In genomic region chr10:117593857-117594256, GRCm38 (mm10) we compare ENCODE assay signal across 22 mouse cellular contexts. TPM values are rescaled to one million over a fixed set of nuclear protein-coding genes. Genes with fewer than 3 reads are reported as not detected.
A peak's percentile ranks its signal among the peaks of the same experiment; 100 is the strongest.
DNase-seq lines count a peak whose midpoint lies in the region; ATAC-seq and TF ChIP-seq lines count a peak whose summit lies in the region.
"Had no signal": no experiment of that assay in that cellular context is flagged by ENCODE, and none has a peak within 500 bp of the region (broad histone marks: within the 10 kb centered on the region; RNA-seq: fewer than 3 reads in every experiment).

No protein-coding gene starts in this region.

- H3K9ac ChIP-seq in kidney, embryonic 14.5 days (ENCODE audit: low read depth, low read length), result no peak overlapping the region

- no peak for ATAC-seq in kidney, embryonic 14.5 days (ENCODE audit: low FRiP score, low TSS enrichment)
- ATAC-seq: activated CD4-positive, CD25-positive, alpha-beta regulatory T cell, adult 4 months; CD4-positive, CD25-positive, alpha-beta regulatory T cell, adult 4 months; Patski had no signal

- no peak overlapping the region for H3K4me3 ChIP-seq in spleen, adult 2 months (ENCODE audit: extremely low read depth, insufficient read depth, insufficient read length)
- no peak overlapping the region for H3K4me3 ChIP-seq in limb, embryonic 10.5 days
- H3K4me3 ChIP-seq in kidney, embryonic 14.5 days (ENCODE audit: low read length), result no peak overlapping the region

- DNase-seq in spleen, adult 2 months (ENCODE audit: low read depth in 1 of 2, low spot score in 2 of 2), result no peak
- DNase-seq in spleen, adult 18-20 months, result no peak
- peak; percentile 92 for DNase-seq in adipocyte (ENCODE audit: low spot score)
- DNase-seq in limb, embryonic 10.5 days (ENCODE audit: low spot score), result no peak
- DNase-seq in layer of hippocampus, postnatal 25 days (ENCODE audit: extremely low spot score in 1 of 2, low spot score in 1 of 2), result no peak
- DNase-seq: adrenal gland, adult 2 months; adrenal gland, adult 8-10 months; adrenal gland, postnatal 10 days; adrenal gland, postnatal 14 days; adrenal gland, postnatal 25 days; adrenal gland, postnatal 36 days; B cell, adult 2 months; cerebellum, adult 11 months; cerebellum, adult 11-12 months; cerebellum, adult 18-20 months; cerebellum, adult 2 months had no signal

- peaks cover 25% of the 10 kb centered on the region for H3K4me1 ChIP-seq in spleen, adult 2 months (ENCODE audit: control insufficient read depth, insufficient read depth, insufficient read length)
- peaks cover 49% of the 10 kb centered on the region for H3K4me1 ChIP-seq in limb, embryonic 10.5 days
- H3K4me1 ChIP-seq in kidney, embryonic 14.5 days (ENCODE audit: control insufficient read depth, insufficient read depth, low read length), result no peaks in the 10 kb centered on the region

- no peaks in the 10 kb centered on the region for H3K9me3 ChIP-seq in limb, embryonic 10.5 days (replicated peaks)
- no peaks in the 10 kb centered on the region for H3K9me3 ChIP-seq in kidney, embryonic 14.5 days (ENCODE audit: control insufficient read depth, low read length)
- H3K9me3 ChIP-seq: G1E had no signal

- peak overlapping the region; percentile 97; the same call in 1 of the 2 replicates for H3K27ac ChIP-seq in spleen, adult 2 months (ENCODE audit: insufficient read depth, low read length)
- H3K27ac ChIP-seq in limb, embryonic 10.5 days, result peak overlapping the region; percentile 53; the same call in 1 of the 2 replicates
- H3K27ac ChIP-seq in kidney, embryonic 14.5 days (ENCODE audit: low read depth, low read length), result no peak overlapping the region

- H3K27me3 ChIP-seq in spleen, adult 2 months (ENCODE audit: control insufficient read depth, insufficient read depth, low read length), result no peaks in the 10 kb centered on the region
- H3K27me3 ChIP-seq in limb, embryonic 10.5 days (ENCODE audit: low read depth, poor library complexity, severe bottlenecking), result 0 out of 2 replicates have a peak, but pooled peaks cover 6% of the 10 kb centered on the region
- no peaks in the 10 kb centered on the region for H3K27me3 ChIP-seq in kidney, embryonic 14.5 days (ENCODE audit: control insufficient read depth, insufficient read depth, low read length)
- H3K27me3 ChIP-seq: CH12.LX had no signal

- H3K36me3 ChIP-seq in spleen, adult 2 months (ENCODE audit: control insufficient read depth, insufficient read depth, low read length), result no peaks in the 10 kb centered on the region
- no peaks in the 10 kb centered on the region for H3K36me3 ChIP-seq in limb, embryonic 10.5 days
- no peaks in the 10 kb centered on the region for H3K36me3 ChIP-seq in kidney, embryonic 14.5 days (ENCODE audit: control insufficient read depth, insufficient read depth, low read length)
- H3K36me3 ChIP-seq: G1E had no signal

- no peak for TF ChIP-seq POLR2A in spleen, adult 2 months (IDR thresholded peaks at IDR 0.05; ENCODE audit: low read depth, low read length)

- H3K4me2 ChIP-seq in kidney, embryonic 14.5 days (replicated peaks; ENCODE audit: low read depth, low read length), result no peak overlapping the region

- TF ChIP-seq CTCF in spleen, adult 2 months (IDR thresholded peaks at IDR 0.05; ENCODE audit: extremely low read depth, insufficient read depth, insufficient read length, insufficient replicate concordance), result no peak

- WGBS in spleen, adult 2 months, result 92% methylated on average over 13 of the region's 13 CpGs
- 95% methylated on average over 13 of the region's 13 CpGs for WGBS in limb, embryonic 10.5 days
- 94% methylated on average over 13 of the region's 13 CpGs for WGBS in kidney, embryonic 14.5 days

RNA-seq across cellular contexts. Expression of gene Cpm, which starts 35.4 kb away (rescaled TPM):
- polyA plus RNA-seq in spleen, adult 2 months (2012; rRNA removed), result 10.1 and 19.0 TPM in 2 replicates
- 22.5 and 31.5 TPM in 2 replicates for polyA plus RNA-seq in limb, embryonic 10.5 days (2016; fragmentation: Nextera tagmentation; extraction: Ambion mirVana)
- total RNA-seq in layer of hippocampus, postnatal 25 days (2021), result 10 to 100 TPM in 1 of 2 experiments, 1 to 10 TPM in 1; 8.5 to 11.4 TPM
- polyA plus RNA-seq in kidney, embryonic 14.5 days (2014; fragmentation: Nextera tagmentation; extraction: Ambion mirVana), result 21.8 and 28.9 TPM in 2 replicates
- polyA plus RNA-seq: G1E had no signal
